Mouse (Mus musculus) cortical plate, adult 2 months (tissue): ENCODE data around the gene Dedd.

Source experiments
- CTCF ChIP-seq: fragments of 200-500 bp; IDR thresholded peaks from 2 replicates; pipeline ENCODE4 v1.5.1; 2011; ENCODE audit warnings: mild to moderate bottlenecking, control low read depth, low read length; ENCODE audit not compliant: insufficient read depth; ENCODE audit errors: extremely low read depth
- POLR2A ChIP-seq: fragments of 200-500 bp; IDR thresholded peaks from 2 replicates; pipeline ENCODE4 v1.6.1; 2011; ENCODE audit warnings: mild to moderate bottlenecking, low read length, control low read depth; ENCODE audit not compliant: insufficient read depth; ENCODE audit errors: extremely low read depth

DNA sequence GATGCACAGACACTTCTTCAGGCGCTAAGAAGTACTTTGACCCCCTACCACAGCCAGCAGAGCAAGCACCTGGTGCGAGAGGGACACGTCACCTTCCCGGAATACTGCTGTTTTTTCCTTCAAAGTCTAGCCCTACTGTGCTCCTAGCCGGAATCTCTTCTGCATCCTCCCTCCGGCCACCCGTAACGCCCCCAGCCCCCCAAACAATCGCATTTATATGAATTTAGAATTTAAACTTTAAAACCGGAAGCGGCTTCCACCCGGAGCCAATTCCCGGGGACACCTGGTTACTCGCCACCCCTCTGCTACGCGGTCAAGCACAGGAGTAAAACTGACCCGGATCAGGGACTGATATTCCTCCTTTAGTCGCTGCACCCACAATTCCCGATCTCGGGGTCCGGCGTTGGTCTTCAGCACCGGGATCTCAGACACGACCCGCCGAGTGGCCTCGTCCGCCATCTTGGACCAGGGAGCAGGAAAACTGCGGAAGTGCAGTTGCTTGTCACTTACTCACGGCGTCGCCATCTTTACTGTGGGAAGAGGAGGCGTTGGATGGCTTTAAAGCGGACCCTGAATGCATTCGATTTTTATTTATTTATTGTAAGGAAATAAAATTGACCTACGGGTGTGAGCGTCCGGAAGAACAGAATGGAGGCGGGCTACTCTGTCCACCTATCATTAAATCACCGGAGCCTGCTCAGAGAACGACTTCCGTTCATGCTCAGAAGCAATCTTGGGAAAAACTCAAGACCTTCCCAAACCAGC, 34.5 kb upstream of the Dedd start, which contains the start of gene Ufc1:
- TF ChIP-seq POLR2A (peak; percentile 56; the same call in 1 of the 2 replicates), CTCF (no peak)
